Mouse (Mus musculus): ENCODE results near the gene Rnf225.

DNA sequence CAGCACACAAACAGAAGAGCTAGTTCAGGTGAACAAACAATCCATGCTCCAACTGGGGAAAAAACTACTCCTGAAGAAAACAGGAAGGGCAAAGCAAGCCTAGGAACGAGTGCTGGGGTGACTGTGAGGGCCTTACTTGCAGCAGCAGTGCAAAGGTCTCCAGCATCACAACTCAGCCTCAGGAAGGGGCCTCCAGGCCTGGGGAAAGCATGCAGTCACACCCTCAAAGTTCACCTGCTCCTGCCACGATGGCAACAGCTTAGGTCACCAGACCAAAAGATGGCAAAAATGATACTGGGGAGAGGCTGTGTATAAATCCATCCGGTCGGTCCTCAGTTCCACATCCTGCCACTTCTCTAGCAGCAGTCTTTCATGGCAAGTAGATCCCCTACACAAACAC, 31.7 kb downstream of the Rnf225 start:
- no peak for TF ChIP-seq EP300 (IDR thresholded peaks at IDR 0.05; ENCODE audit: low read depth)
- no peak for TF ChIP-seq CTCF (IDR thresholded peaks at IDR 0.05; ENCODE audit: low read depth)
